Mouse (Mus musculus): ENCODE data around the gene Rmdn3. TPM values are rescaled to one million over a fixed set of nuclear protein-coding genes. Genes with fewer than 3 reads are reported as not detected.

Gene Rmdn3
- total RNA-seq, 1 experiment = 72.9 TPM

DNA sequence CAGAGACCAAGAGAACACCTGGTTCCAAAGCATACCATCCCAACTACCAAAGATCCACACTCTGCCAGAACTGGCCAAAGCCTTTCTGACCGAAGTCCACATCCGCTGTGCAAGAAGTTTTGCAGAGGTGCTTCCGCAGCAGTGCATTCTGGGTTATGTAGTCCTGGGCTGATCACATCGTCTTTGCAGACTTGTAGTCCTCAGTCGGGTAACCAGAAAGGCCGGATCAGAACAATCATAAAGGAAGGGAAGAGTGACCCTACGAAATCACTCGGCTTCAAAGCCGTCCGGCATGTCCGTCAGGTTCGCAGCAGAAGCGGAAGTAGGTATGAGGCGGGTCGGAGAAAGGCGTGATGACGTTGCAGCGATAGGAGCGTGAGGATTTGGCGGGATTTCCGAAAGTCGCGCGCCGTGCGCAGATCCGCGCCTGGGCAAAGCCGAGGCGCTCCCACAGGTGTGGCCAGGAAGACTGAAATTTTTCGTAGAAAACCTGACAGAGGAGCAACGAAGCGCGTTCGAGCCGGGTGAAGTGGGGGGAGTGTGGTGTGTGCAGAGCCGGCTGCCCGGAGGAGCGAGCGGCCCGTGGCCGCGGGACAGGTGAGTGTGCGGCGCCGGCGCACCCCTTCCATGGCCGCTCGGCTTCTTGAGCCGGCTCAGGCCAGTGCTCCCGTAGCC lies 44.3 kb downstream of the Rmdn3 start, which contains the start of gene Rad51:
Gene Rad51, plus strand, starts transcription at position 356 of the 675 bp plus-strand sequence.
- Histone ChIP-seq H3K36me3 (ENCODE audit: control insufficient read depth, insufficient read depth, low read length, poor library complexity, severe bottlenecking) (peaks cover 12% of the 10 kb centered on the region), H3K9me3 (ENCODE audit: control insufficient read depth, insufficient read depth, low read depth, low read length) (no peaks in the 10 kb centered on the region), H3K27ac (ENCODE audit: insufficient read depth, low read depth, low read length, poor library complexity, severe bottlenecking) (peak within 1 kb of the TSS; percentile 82), H3K9ac (ENCODE audit: insufficient read depth, low read depth, low read length, poor library complexity, severe bottlenecking) (peak within 1 kb of the TSS; percentile 91), H3K4me1 (ENCODE audit: control insufficient read depth in 2 of 2, insufficient read depth in 2 of 2, low read length in 2 of 2, poor library complexity in 1 of 2) (no peaks in the 10 kb centered on the region; a peak in 1 of 4 replicates), H3K4me3 (ENCODE audit: insufficient read depth in 1 of 2, low read depth in 1 of 2, low read length in 2 of 2, poor library complexity in 1 of 2, severe bottlenecking in 1 of 2) (peak within 1 kb of the TSS; percentile 87 to 91)
- in situ Hi-C loops (cut with MboI; ENCODE audit: low sequenced_read_pairs in 2 of 2, unreplicated experiment in 2 of 2) = no loop called here
- TF ChIP-seq CHD2 (IDR thresholded peaks at IDR 0.05; ENCODE audit: low read depth, low read length) (peak; percentile 51), ZNF384 (IDR thresholded peaks at IDR 0.05; ENCODE audit: low read depth, low read length) (no peak), ZC3H11A (IDR thresholded peaks at IDR 0.05; ENCODE audit: borderline replicate concordance, low read depth, low read length) (no peak), MAFK (IDR thresholded peaks at IDR 0.05; ENCODE audit: insufficient read depth, low read depth, low read length) (0 out of 2 replicates have a peak, but pooled peaks have one; percentile 8), HCFC1 (IDR thresholded peaks at IDR 0.05; ENCODE audit: borderline replicate concordance, insufficient read depth, low read length) (peak; percentile 93)
- DNase-seq (ENCODE audit: low read depth, low spot score) = peak; percentile 85

DNA sequence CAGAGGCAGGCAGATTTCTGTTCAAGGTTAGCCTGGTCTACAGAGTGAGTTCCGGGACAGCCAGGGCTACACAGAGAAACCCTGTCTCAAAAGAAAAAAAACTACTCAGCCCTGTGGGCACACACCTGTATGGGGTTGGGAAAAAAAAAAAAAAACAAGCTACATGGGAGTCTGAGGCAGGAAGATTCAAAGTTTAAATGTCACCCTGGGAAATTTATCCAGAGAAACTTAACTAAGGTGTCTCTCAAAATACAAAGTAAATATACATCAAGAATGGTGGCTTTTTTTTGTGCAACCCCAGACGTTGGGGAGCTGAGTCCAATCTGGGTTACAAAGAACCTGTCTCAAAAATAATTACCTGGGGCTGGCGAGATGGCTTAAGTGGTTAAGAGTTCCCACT lies 45.8 kb downstream of the Rmdn3 start:
- Histone ChIP-seq H3K36me3 (ENCODE audit: control insufficient read depth, insufficient read depth, low read length, poor library complexity, severe bottlenecking) (peaks cover 4% of the 10 kb centered on the region), H3K9me3 (ENCODE audit: control insufficient read depth, insufficient read depth, low read depth, low read length) (no peaks in the 10 kb centered on the region)
- in situ Hi-C loops (cut with MboI; ENCODE audit: low sequenced_read_pairs in 2 of 2, unreplicated experiment in 2 of 2) = no loop called here

DNA sequence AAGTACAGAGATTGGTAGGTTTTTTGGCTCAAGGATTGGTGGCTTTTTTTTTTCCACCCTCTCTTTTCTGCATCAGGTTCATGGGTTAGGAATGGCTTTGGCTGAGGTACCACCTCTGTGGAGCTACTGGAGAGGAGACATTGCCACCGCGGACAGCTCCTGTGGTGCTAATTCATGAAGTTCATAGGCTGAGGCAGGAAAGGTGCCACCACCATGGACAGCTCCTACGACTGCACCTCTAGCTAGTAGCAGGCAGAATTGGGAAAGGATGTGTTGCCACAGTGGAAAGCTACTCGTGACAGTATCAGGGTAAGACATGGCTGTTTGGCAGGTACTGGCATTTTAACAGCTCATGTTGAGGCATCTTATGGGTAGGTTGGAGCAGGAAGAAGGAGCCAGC lies 48.3 kb downstream of the Rmdn3 start:
- Histone ChIP-seq H3K9me3 (ENCODE audit: control insufficient read depth, insufficient read depth, low read depth, low read length) (no peaks in the 10 kb centered on the region), H3K36me3 (ENCODE audit: control insufficient read depth, insufficient read depth, low read length, poor library complexity, severe bottlenecking) (peaks cover 4% of the 10 kb centered on the region), H3K27ac (ENCODE audit: insufficient read depth, low read depth, low read length, poor library complexity, severe bottlenecking) (no peak overlapping the region), H3K9ac (ENCODE audit: insufficient read depth, low read depth, low read length, poor library complexity, severe bottlenecking) (no peak overlapping the region), H3K4me1 (ENCODE audit: control insufficient read depth in 2 of 2, insufficient read depth in 2 of 2, low read length in 2 of 2, poor library complexity in 1 of 2) (no peaks in the 10 kb centered on the region), H3K4me3 (ENCODE audit: insufficient read depth in 1 of 2, low read depth in 1 of 2, low read length in 2 of 2, poor library complexity in 1 of 2, severe bottlenecking in 1 of 2) (no peak overlapping the region)
- in situ Hi-C loops (cut with MboI; ENCODE audit: low sequenced_read_pairs in 2 of 2, unreplicated experiment in 2 of 2) = no loop called here
- peak; percentile 77 for DNase-seq (ENCODE audit: low read depth, low spot score)
- no peak for TF ChIP-seq ZC3H11A (IDR thresholded peaks at IDR 0.05; ENCODE audit: borderline replicate concordance, low read depth, low read length)
- TF ChIP-seq CHD2 (IDR thresholded peaks at IDR 0.05; ENCODE audit: low read depth, low read length) = no peak
- TF ChIP-seq MAFK (IDR thresholded peaks at IDR 0.05; ENCODE audit: insufficient read depth, low read depth, low read length) = 0 out of 2 replicates have a peak, but pooled peaks have one; percentile 7
- no peak for TF ChIP-seq HCFC1 (IDR thresholded peaks at IDR 0.05; ENCODE audit: borderline replicate concordance, insufficient read depth, low read length)
- 0 out of 2 replicates have a peak, but pooled peaks have one; percentile 17 for TF ChIP-seq ZNF384 (IDR thresholded peaks at IDR 0.05; ENCODE audit: low read depth, low read length)

More for the DNA sequence above, 45.8 kb downstream of the Rmdn3 start:
- H3K4me3 ChIP-seq (ENCODE audit: insufficient read depth in 1 of 2, low read depth in 1 of 2, low read length in 2 of 2, poor library complexity in 1 of 2, severe bottlenecking in 1 of 2) = no peak overlapping the region
- H3K27ac ChIP-seq (ENCODE audit: insufficient read depth, low read depth, low read length, poor library complexity, severe bottlenecking) = no peak overlapping the region
- no peak for DNase-seq (ENCODE audit: low read depth, low spot score)
- H3K4me1 ChIP-seq (ENCODE audit: control insufficient read depth in 2 of 2, insufficient read depth in 2 of 2, low read length in 2 of 2, poor library complexity in 1 of 2) = no peaks in the 10 kb centered on the region; a peak in 1 of 4 replicates
- H3K9ac ChIP-seq (ENCODE audit: insufficient read depth, low read depth, low read length, poor library complexity, severe bottlenecking) = no peak overlapping the region
- no peak for TF ChIP-seq CHD2 (IDR thresholded peaks at IDR 0.05; ENCODE audit: low read depth, low read length)
- peak; percentile 53; the same call in 1 of the 2 replicates for TF ChIP-seq ZNF384 (IDR thresholded peaks at IDR 0.05; ENCODE audit: low read depth, low read length)
- no peak for TF ChIP-seq MAFK (IDR thresholded peaks at IDR 0.05; ENCODE audit: insufficient read depth, low read depth, low read length)

DNA sequence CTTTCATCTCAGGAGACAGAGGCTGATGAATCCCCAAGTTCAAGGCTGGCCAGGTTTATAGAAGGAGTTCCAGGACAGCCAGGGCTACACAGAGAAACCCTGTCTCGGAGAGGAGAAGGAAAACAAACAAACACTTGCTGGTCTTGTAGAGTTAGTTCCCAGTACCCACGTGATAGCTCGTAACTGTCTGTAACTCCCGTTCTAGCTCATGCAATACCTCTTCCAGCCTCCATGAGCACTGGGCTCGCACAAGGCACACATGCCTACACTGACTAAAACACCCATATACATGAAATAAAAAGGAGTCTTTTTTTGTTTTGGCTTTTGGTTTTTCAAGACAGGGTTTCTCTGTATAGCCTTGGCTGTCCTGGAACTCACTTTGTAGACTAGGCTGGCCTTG lies 50.3 kb downstream of the Rmdn3 start:
- TF ChIP-seq CHD2 (IDR thresholded peaks at IDR 0.05; ENCODE audit: low read depth, low read length) = no peak
- no peak for TF ChIP-seq ZNF384 (IDR thresholded peaks at IDR 0.05; ENCODE audit: low read depth, low read length)
- TF ChIP-seq MAFK (IDR thresholded peaks at IDR 0.05; ENCODE audit: insufficient read depth, low read depth, low read length) = no peak
- no peak for TF ChIP-seq ZC3H11A (IDR thresholded peaks at IDR 0.05; ENCODE audit: borderline replicate concordance, low read depth, low read length)
- no peak for TF ChIP-seq HCFC1 (IDR thresholded peaks at IDR 0.05; ENCODE audit: borderline replicate concordance, insufficient read depth, low read length)
- Histone ChIP-seq H3K4me3 (ENCODE audit: insufficient read depth in 1 of 2, low read depth in 1 of 2, low read length in 2 of 2, poor library complexity in 1 of 2, severe bottlenecking in 1 of 2) (no peak overlapping the region), H3K27ac (ENCODE audit: insufficient read depth, low read depth, low read length, poor library complexity, severe bottlenecking) (no peak overlapping the region), H3K9me3 (ENCODE audit: control insufficient read depth, insufficient read depth, low read depth, low read length) (no peaks in the 10 kb centered on the region), H3K36me3 (ENCODE audit: control insufficient read depth, insufficient read depth, low read length, poor library complexity, severe bottlenecking) (peaks cover 11% of the 10 kb centered on the region), H3K4me1 (ENCODE audit: control insufficient read depth in 2 of 2, insufficient read depth in 2 of 2, low read length in 2 of 2, poor library complexity in 1 of 2) (no peaks in the 10 kb centered on the region), H3K9ac (ENCODE audit: insufficient read depth, low read depth, low read length, poor library complexity, severe bottlenecking) (no peak overlapping the region)
- DNase-seq (ENCODE audit: low read depth, low spot score) = no peak
- in situ Hi-C loops (cut with MboI; ENCODE audit: low sequenced_read_pairs in 2 of 2, unreplicated experiment in 2 of 2) = no loop called here

Data from ES-E14 (cell line).